20 mouse cellular contexts compared by ENCODE assay signal in genomic region chr4:87863212-87863611, GRCm38 (mm10).
"Had no signal": no experiment of that assay in that cellular context is flagged by ENCODE, and none has a peak within 500 bp of the region (broad histone marks: within the 10 kb centered on the region; RNA-seq: fewer than 3 reads in every experiment).

No protein-coding gene starts in this region.

- H3K9me3 ChIP-seq: lung, embryonic 15.5 days; megakaryocyte, embryonic 14.5 days; neural tube, embryonic 13.5 days; neural tube, embryonic 15.5 days had no signal

- H3K27me3 ChIP-seq: lung, embryonic 15.5 days; neural tube, embryonic 13.5 days; neural tube, embryonic 15.5 days had no signal

- H3K4me1 ChIP-seq: lung, embryonic 15.5 days had no signal

- H3K36me3 ChIP-seq: lung, embryonic 15.5 days; neural tube, embryonic 13.5 days; neural tube, embryonic 15.5 days had no signal

- DNase-seq: liver, postnatal 0 days; lung, adult 2 months; lung, postnatal 14 days; lung, postnatal 36 days; midbrain, embryonic 14.5 days; retina, postnatal 1 day; right cerebral cortex, adult 18-20 months; right cerebral cortex, postnatal 25 days; right cerebral cortex, postnatal 4 days; spleen, adult 18-20 months; thymus, adult 18-20 months; thymus, postnatal 14 days; thymus, postnatal 36 days had no signal

- ATAC-seq: liver, postnatal 0 days; lung, postnatal 0 days; midbrain, embryonic 16.5 days had no signal

- H3K4me3 ChIP-seq: lung, embryonic 15.5 days; megakaryocyte, embryonic 14.5 days; myocyte; neural tube, embryonic 13.5 days; neural tube, embryonic 15.5 days had no signal
